Mouse (Mus musculus) stomach, embryonic 14.5 days (tissue): ENCODE measurements around the gene Ybx1. TPM values are rescaled to one million over a fixed set of nuclear protein-coding genes. Genes with fewer than 3 reads are reported as not detected.

Experiments used
- ATAC-seq: fragments of 200-750 bp; cut with Nextera tagmentation; 2 replicates; pipeline ENCODE4 v1.8.0; 2017; ENCODE audit warnings: low read depth, moderate TSS enrichment; ENCODE audit not compliant: insufficient number of reproducible peaks, insufficient read depth, low FRiP score
- H3K27ac ChIP-seq: fragments of 300-500 bp; sonication (generic); 2 replicates; pipeline ENCODE4 v1.5.1; 2014; ENCODE audit warnings: mild to moderate bottlenecking, low read length, moderate library complexity, mixed read lengths
- H3K27me3 ChIP-seq: fragments of 300-500 bp; sonication (generic); 2 replicates; pipeline ENCODE4 v1.6.1; 2014; ENCODE audit warnings: low read length, control low read depth, mixed read lengths; ENCODE audit not compliant: control insufficient read depth, insufficient read depth
- H3K36me3 ChIP-seq: fragments of 300-500 bp; sonication (generic); 2 replicates; pipeline ENCODE4 v1.6.1; 2014; ENCODE audit warnings: mild to moderate bottlenecking, control low read depth, low read length, moderate library complexity, mixed read lengths; ENCODE audit not compliant: control insufficient read depth, insufficient read depth
- H3K4me1 ChIP-seq: fragments of 300-500 bp; sonication (generic); 2 replicates; pipeline ENCODE4 v1.6.1; 2014; ENCODE audit warnings: low read length, control low read depth, mixed read lengths; ENCODE audit not compliant: control insufficient read depth, insufficient read depth
- H3K4me2 ChIP-seq: fragments of 300-500 bp; sonication (generic); replicated peaks from 2 replicates; pipeline ENCODE4 v1.6.1; 2014; ENCODE audit warnings: low read depth, low read length, control low read depth
- H3K4me3 ChIP-seq: fragments of 300-500 bp; sonication (generic); 2 replicates; pipeline ENCODE4 v1.5.1; 2014; ENCODE audit warnings: low read depth, low read length, control low read depth
- H3K9ac ChIP-seq: fragments of 300-500 bp; sonication (generic); replicated peaks from 2 replicates; pipeline ENCODE4 v1.6.1; 2014; ENCODE audit warnings: low read depth, mild to moderate bottlenecking, control low read depth, low read length, moderate library complexity, mixed read lengths
- H3K9me3 ChIP-seq: fragments of 300-500 bp; sonication (generic); 2 replicates; pipeline ENCODE4 v1.6.1; 2016; ENCODE audit warnings: low read depth, low read length, control low read depth; ENCODE audit not compliant: control insufficient read depth
- WGBS: fragments of 180-500 bp; shearing (Covaris S2); extraction: QIAGEN DNeasy Blood & Tissue Kit; methylation state at CpG from one replicate; pipeline ENCODE4 v1.1.7; 2014; 5-methylcytosine and 5-hydroxymethylcytosine counted together
- polyA plus RNA-seq: library from polyadenylated mRNA; unstranded; fragments of >200 nt; fragmentation: Nextera tagmentation; extraction: Ambion mirVana; gene quantifications from 2 replicates; pipeline ENCODE4 v1.2.1, GENCODE M21; 2014

The Ybx1 gene
- polyA plus RNA-seq, result 626 and 684 TPM in 2 replicates

- Histone ChIP-seq H3K9ac (peak within 1 kb of the TSS; percentile 90), H3K27ac (peak within 1 kb of the TSS; percentile 91), H3K4me2 (peak within 1 kb of the TSS; percentile 87), H3K27me3 (no peaks in the 10 kb centered on the region), H3K9me3 (no peaks in the 10 kb centered on the region), H3K4me3 (peak within 1 kb of the TSS; percentile 89), H3K4me1 (peaks cover 12% of the 10 kb centered on the region; the same call in 1 of the 2 replicates), H3K36me3 (peaks cover 7% of the 10 kb centered on the region; the same call in 1 of the 2 replicates)
- ATAC-seq, result peak; percentile 100
- under 1% methylated on average over 60 of the region's 61 CpGs for WGBS
These were observed at the start of gene Ybx1 for GRCm38 (mm10) chr4:119294415-119295133. Gene Ybx1, minus strand, starts transcription at chr4:119294604.

DNA sequence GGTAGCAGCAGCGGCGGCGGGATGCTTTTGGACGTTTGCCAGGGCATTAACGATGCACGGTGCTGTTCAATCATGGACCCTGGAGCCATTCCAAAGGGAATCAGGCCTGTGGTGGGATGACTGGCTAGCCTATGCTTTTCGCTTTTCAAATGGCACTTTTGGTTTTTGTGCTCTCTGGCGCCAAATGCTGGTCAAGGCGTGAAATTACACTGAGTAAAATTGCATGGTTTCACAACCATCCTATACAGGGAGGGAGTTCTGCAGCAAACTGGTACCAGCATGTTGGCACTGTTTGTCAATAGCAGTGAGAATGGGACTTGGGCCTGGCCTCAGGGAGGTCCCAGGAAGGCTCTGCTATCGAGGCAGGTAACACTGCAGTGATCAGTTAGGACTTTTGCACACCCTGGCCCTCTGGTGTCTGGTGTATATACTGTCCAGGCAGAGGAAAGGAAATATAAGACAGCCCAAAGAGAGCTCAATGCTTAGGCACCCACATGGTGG is 44.5 kb upstream of the Ybx1 start:
- no peaks in the 10 kb centered on the region for H3K9me3 ChIP-seq
- no peak overlapping the region for H3K9ac ChIP-seq
- no peaks in the 10 kb centered on the region for H3K36me3 ChIP-seq
- no peak overlapping the region for H3K4me3 ChIP-seq
- no peaks in the 10 kb centered on the region for H3K27me3 ChIP-seq
- no peak overlapping the region for H3K27ac ChIP-seq
- WGBS, result 4% methylated on average over 10 of the region's 10 CpGs
- H3K4me1 ChIP-seq, result no peaks in the 10 kb centered on the region
- peak; percentile 23; the same call in 1 of the 2 replicates for ATAC-seq
- no peak overlapping the region for H3K4me2 ChIP-seq

GRCm38 (mm10) chr4:119338422-119338821 is 44.0 kb upstream of the Ybx1 start:
- WGBS, result 74% methylated on average over 4 of the region's 4 CpGs
- Histone ChIP-seq H3K9me3 (no peaks in the 10 kb centered on the region), H3K9ac (no peak overlapping the region), H3K4me1 (no peaks in the 10 kb centered on the region), H3K4me3 (no peak overlapping the region), H3K4me2 (no peak overlapping the region), H3K27ac (no peak overlapping the region), H3K27me3 (no peaks in the 10 kb centered on the region), H3K36me3 (no peaks in the 10 kb centered on the region)
- no peak for ATAC-seq

DNA sequence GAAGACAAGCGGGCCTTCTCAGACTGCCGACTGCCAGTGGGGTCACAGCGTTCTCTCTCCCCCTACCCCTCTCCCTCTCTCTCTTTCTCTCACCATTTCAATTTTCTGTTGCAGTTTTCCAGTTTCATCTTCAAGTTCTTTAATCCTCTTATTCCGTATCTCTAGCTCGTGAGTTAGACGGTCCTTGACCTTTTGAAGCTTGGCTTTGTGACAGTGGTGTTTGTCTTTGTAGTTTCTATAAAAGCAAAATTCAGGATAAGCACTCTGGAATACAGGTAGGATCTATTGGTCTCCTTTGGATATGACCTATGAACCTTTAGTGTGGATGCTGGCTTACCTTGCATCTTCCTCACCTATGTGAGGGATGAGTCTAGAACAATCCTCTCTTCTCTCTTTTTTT is 39.1 kb upstream of the Ybx1 start:
- Histone ChIP-seq H3K4me2 (no peak overlapping the region), H3K4me3 (no peak overlapping the region), H3K9me3 (no peaks in the 10 kb centered on the region), H3K4me1 (no peaks in the 10 kb centered on the region), H3K36me3 (no peaks in the 10 kb centered on the region), H3K9ac (no peak overlapping the region), H3K27ac (no peak overlapping the region), H3K27me3 (no peaks in the 10 kb centered on the region)
- WGBS, result 89% methylated on average over 6 of the region's 6 CpGs
- ATAC-seq, result no peak

DNA sequence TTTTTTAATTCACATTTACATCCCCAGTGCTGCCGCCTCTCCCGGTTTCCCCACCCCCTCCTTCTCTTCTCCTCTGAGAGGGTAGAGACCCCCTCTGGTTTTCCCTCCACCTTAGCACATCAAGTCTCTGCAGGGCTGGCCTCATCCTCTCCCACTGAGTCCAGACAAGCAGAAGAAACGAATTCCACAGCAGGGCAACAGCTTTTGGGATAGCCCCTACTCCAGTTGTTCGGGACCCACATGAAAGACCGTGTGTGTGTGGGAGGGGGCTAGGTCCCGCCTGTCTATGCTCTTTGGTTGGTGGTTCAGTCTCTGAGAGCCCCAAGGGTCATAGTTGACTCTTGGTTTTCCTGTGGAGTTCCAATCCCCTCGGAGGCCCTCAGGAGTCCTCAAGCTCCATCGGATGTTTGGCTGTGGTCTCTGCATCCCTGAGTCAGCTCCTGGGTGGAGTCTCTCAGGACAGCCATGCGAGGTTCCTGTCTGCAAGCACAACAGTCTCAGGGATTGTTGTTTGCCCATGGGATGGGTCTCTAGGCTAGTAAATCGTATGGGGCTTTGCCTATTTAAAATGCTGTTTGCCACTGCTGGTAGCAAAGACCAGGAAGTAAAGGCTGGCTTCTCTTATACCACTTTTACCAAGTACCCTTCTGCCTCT is 26.6 kb upstream of the Ybx1 start:
- Histone ChIP-seq H3K4me1 (peaks cover 13% of the 10 kb centered on the region), H3K27ac (peak overlapping the region; percentile 83; the same call in 1 of the 2 replicates), H3K9ac (peak overlapping the region; percentile 38), H3K9me3 (no peaks in the 10 kb centered on the region), H3K27me3 (no peaks in the 10 kb centered on the region), H3K4me2 (peak overlapping the region; percentile 98), H3K36me3 (peaks cover 16% of the 10 kb centered on the region), H3K4me3 (peak overlapping the region; percentile 75)
- WGBS, result 27% methylated on average over 10 of the region's 10 CpGs
- ATAC-seq, result peak; percentile 34; the same call in 1 of the 2 replicates

- 1% methylated on average over 44 of the region's 44 CpGs for WGBS
These were observed 25.9 kb upstream of the Ybx1 start, which contains the start of gene Ppih for GRCm38 (mm10) chr4:119320131-119320830. Gene Ppih, minus strand, starts transcription at chr4:119320546.

GRCm38 (mm10) chr4:119313756-119314155 is 19.4 kb upstream of the Ybx1 start:
- Histone ChIP-seq H3K36me3 (peaks cover 53% of the 10 kb centered on the region), H3K27me3 (no peaks in the 10 kb centered on the region), H3K4me1 (no peaks in the 10 kb centered on the region), H3K4me3 (no peak overlapping the region), H3K27ac (no peak overlapping the region), H3K9ac (no peak overlapping the region), H3K9me3 (no peaks in the 10 kb centered on the region), H3K4me2 (no peak overlapping the region)
- 90% methylated on average over 1 of the region's 1 CpGs for WGBS
- ATAC-seq, result no peak

More at GRCm38 (mm10) chr4:119320131-119320830, 25.9 kb upstream of the Ybx1 start, which contains the start of gene Ppih:
- Histone ChIP-seq H3K4me3 (peak within 1 kb of the TSS; percentile 75), H3K9me3 (no peaks in the 10 kb centered on the region), H3K9ac (peak within 1 kb of the TSS; percentile 38), H3K4me1 (peaks cover 13% of the 10 kb centered on the region), H3K27me3 (no peaks in the 10 kb centered on the region), H3K4me2 (peak within 1 kb of the TSS; percentile 98), H3K36me3 (peaks cover 23% of the 10 kb centered on the region), H3K27ac (peak within 1 kb of the TSS; percentile 83)
- ATAC-seq, result peak; percentile 96

DNA sequence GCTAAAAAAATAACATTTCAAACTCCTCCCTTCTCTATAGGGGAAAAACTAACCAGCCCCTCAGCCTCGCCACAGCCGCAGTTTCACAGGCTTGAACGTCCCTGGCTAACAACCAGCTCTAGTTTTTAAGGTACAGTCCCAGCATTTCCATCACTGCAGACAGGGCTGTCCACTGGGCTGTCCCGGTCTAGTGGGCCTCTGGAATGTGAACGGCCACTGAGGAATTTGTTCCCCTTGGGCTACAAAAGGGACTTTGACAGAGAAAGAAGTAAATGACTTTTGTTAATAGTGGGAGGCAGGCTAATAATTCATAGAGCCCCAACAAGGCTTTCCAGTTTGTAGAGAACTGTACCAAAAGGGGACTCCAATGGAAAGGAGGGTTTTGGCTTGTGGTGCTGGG is 11.0 kb upstream of the Ybx1 start:
- Histone ChIP-seq H3K4me1 (no peaks in the 10 kb centered on the region), H3K9ac (no peak overlapping the region), H3K27me3 (no peaks in the 10 kb centered on the region), H3K27ac (no peak overlapping the region), H3K36me3 (peaks cover 21% of the 10 kb centered on the region), H3K4me3 (no peak overlapping the region), H3K4me2 (no peak overlapping the region), H3K9me3 (no peaks in the 10 kb centered on the region)
- WGBS, result 79% methylated on average over 5 of the region's 5 CpGs
- ATAC-seq, result no peak
